Mouse (Mus musculus) hindbrain, embryonic 12.5 days (tissue): ENCODE results near the gene Ltbp4. TPM values are rescaled to one million over a fixed set of nuclear protein-coding genes. Genes with fewer than 3 reads are reported as not detected.

Experiments
- ATAC-seq: fragments of 200-750 bp; cut with Nextera tagmentation; 2 replicates; pipeline ENCODE4 v1.8.0; 2017; ENCODE audit warnings: moderate TSS enrichment; ENCODE audit not compliant: low FRiP score
- H3K27ac ChIP-seq: fragments of 300-500 bp; sonication (generic); 2 replicates; pipeline ENCODE4 v1.5.1; 2016; ENCODE audit warnings: mild to moderate bottlenecking
- H3K27me3 ChIP-seq: fragments of 300-500 bp; sonication (generic); 2 replicates; pipeline ENCODE4 v1.6.1; 2016; ENCODE audit warnings: mild to moderate bottlenecking
- H3K36me3 ChIP-seq: fragments of 300-500 bp; sonication (generic); 2 replicates; pipeline ENCODE4 v1.6.1; 2016; ENCODE audit warnings: mild to moderate bottlenecking
- H3K4me1 ChIP-seq: fragments of 300-500 bp; sonication (generic); 2 replicates; pipeline ENCODE4 v1.6.1; 2016
- H3K4me2 ChIP-seq: fragments of 300-500 bp; sonication (generic); replicated peaks from 2 replicates; pipeline ENCODE4 v1.6.1; 2016; ENCODE audit warnings: mild to moderate bottlenecking
- H3K4me3 ChIP-seq: fragments of 300-500 bp; sonication (generic); 2 replicates; pipeline ENCODE4 v1.5.1; 2016; ENCODE audit warnings: mild to moderate bottlenecking
- H3K9ac ChIP-seq: fragments of 300-500 bp; sonication (generic); 2 replicates; pipeline ENCODE4 v1.6.1; 2016; ENCODE audit warnings: mild to moderate bottlenecking, moderate library complexity
- H3K9me3 ChIP-seq: fragments of 300-500 bp; sonication (generic); replicated peaks from 2 replicates; pipeline ENCODE4 v1.6.1; 2016; ENCODE audit warnings: mild to moderate bottlenecking
- WGBS: fragments of 180-500 bp; shearing (Covaris S2); methylation state at CpG from one replicate; pipeline ENCODE4 v1.1.7; 2016; 5-methylcytosine and 5-hydroxymethylcytosine counted together
- polyA plus RNA-seq: library from polyadenylated mRNA; unstranded; fragments of >200 nt; fragmentation: Nextera tagmentation; extraction: Ambion mirVana; gene quantifications from 2 replicates; pipeline ENCODE4 v1.2.1, GENCODE M21; 2016

The Ltbp4 gene
- polyA plus RNA-seq, 1 experiment from 2014 or later: 8.7 TPM

DNA sequence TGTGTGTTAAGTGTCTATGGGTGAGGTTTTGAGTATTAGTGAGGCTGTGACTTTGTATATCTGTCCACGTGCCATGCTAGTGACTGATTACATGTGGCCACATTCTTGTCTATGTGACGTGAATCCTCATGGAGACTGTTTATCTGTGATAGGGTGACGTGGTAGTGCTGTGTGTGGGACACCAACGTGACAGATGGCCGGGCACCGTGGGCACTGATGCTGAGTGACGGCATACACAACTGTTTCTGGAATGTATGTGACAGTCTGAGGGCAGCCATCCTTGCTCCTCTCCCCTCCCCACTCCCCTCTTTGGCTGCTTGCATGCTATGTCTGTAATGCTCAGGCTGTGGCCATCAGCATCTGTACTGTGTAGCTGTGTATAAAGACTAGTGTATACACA is 76.6 kb downstream of the Ltbp4 start:
- Histone ChIP-seq H3K36me3 (peaks cover 38% of the 10 kb centered on the region), H3K27me3 (no peaks in the 10 kb centered on the region), H3K4me2 (peak overlapping the region; percentile 90), H3K9ac (0 out of 2 replicates have a peak overlapping the region, but pooled peaks have one; percentile 96), H3K27ac (no peak overlapping the region; the same call in 1 of the 2 replicates), H3K4me3 (peak overlapping the region; percentile 90), H3K4me1 (peaks cover 43% of the 10 kb centered on the region), H3K9me3 (no peaks in the 10 kb centered on the region)
- 46% methylated on average over 7 of the region's 7 CpGs for WGBS
- no peak for ATAC-seq

GRCm38 (mm10) chr7:27259771-27260170 is 77.7 kb downstream of the Ltbp4 start:
- Histone ChIP-seq H3K4me2 (peak overlapping the region; percentile 90), H3K4me1 (peaks cover 43% of the 10 kb centered on the region), H3K36me3 (peaks cover 28% of the 10 kb centered on the region), H3K27me3 (no peaks in the 10 kb centered on the region), H3K9me3 (no peaks in the 10 kb centered on the region), H3K9ac (peak overlapping the region; percentile 96), H3K4me3 (peak overlapping the region; percentile 90), H3K27ac (peak overlapping the region; percentile 96)
- ATAC-seq: no peak
- WGBS: 25% methylated on average over 5 of the region's 5 CpGs

DNA sequence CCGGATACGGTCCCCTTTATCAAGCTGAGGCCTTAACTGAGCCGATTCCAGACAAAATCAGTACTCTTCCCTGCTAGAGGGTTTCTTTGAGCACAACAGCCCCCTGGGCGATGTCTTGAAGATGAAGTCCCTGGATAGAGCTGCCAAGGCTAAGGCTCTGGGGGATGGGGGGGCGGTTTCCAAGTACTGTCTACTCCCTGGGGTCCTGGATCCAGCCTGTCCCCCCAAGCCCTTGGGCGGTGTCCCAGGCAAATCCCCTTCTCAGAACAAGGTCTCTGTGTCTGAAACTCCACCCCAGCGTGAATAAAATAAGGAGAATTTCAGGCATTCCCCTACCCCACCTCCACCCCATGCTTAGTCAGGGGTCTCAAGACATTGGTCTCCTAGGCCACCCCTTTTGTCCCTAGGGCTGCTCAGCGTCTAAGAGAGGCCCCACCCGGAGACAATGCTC is 78.2 kb downstream of the Ltbp4 start:
- peak overlapping the region; percentile 96 for H3K27ac ChIP-seq
- peaks cover 25% of the 10 kb centered on the region for H3K36me3 ChIP-seq
- no peak for ATAC-seq
- H3K4me1 ChIP-seq: peaks cover 43% of the 10 kb centered on the region
- H3K9me3 ChIP-seq: no peaks in the 10 kb centered on the region
- H3K4me3 ChIP-seq: peak overlapping the region; percentile 90
- peak overlapping the region; percentile 90 for H3K4me2 ChIP-seq
- WGBS: 2% methylated on average over 9 of the region's 9 CpGs
- peak overlapping the region; percentile 96 for H3K9ac ChIP-seq
- no peaks in the 10 kb centered on the region for H3K27me3 ChIP-seq

GRCm38 (mm10) chr7:27258205-27258899 is 79.1 kb downstream of the Ltbp4 start, which contains the start of gene Numbl:
Numbl (plus strand) TSS chr7:27258433.
- H3K9ac ChIP-seq: peak within 1 kb of the TSS; percentile 96
- peak; percentile 83 for ATAC-seq
- no peaks in the 10 kb centered on the region for H3K9me3 ChIP-seq
- WGBS: under 1% methylated on average over 41 of the region's 47 CpGs
- H3K27me3 ChIP-seq: no peaks in the 10 kb centered on the region
- peak within 1 kb of the TSS; percentile 96 for H3K27ac ChIP-seq
- H3K4me3 ChIP-seq: peak within 1 kb of the TSS; percentile 90
- H3K36me3 ChIP-seq: peaks cover 19% of the 10 kb centered on the region
- peak within 1 kb of the TSS; percentile 90 for H3K4me2 ChIP-seq
- peaks cover 43% of the 10 kb centered on the region for H3K4me1 ChIP-seq

DNA sequence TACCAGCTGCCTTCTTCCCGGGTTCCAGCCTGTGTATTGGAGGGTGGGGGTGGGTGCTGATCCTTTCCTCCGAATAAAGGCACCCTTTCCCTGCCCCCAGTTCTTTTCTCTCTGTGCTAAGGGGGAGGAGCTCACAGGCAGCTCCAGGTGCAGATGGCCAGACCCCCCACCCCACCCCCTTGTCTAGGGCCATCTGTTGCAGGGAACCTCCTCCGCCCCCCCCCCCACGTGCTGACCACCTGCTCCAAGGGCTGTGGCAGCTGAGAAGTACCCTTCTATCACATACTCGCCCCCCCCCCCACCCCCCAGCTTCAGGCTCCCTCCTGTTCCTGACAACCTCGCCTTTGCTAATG is 79.7 kb downstream of the Ltbp4 start:
- peaks cover 17% of the 10 kb centered on the region for H3K36me3 ChIP-seq
- H3K9ac ChIP-seq: peak overlapping the region; percentile 96
- 0% methylated on average over 6 of the region's 6 CpGs for WGBS
- ATAC-seq: peak; percentile 21; the same call in 1 of the 2 replicates
- H3K27ac ChIP-seq: peak overlapping the region; percentile 96
- H3K4me2 ChIP-seq: peak overlapping the region; percentile 90
- peaks cover 43% of the 10 kb centered on the region for H3K4me1 ChIP-seq
- H3K4me3 ChIP-seq: peak overlapping the region; percentile 90
- no peaks in the 10 kb centered on the region for H3K9me3 ChIP-seq
- no peaks in the 10 kb centered on the region for H3K27me3 ChIP-seq

GRCm38 (mm10) chr7:27257046-27257851 is 80.2 kb downstream of the Ltbp4 start:
- peak overlapping the region; percentile 96 for H3K27ac ChIP-seq
- peak; percentile 11; the same call in 1 of the 2 replicates for ATAC-seq
- H3K4me3 ChIP-seq: peak overlapping the region; percentile 90
- peaks cover 12% of the 10 kb centered on the region for H3K36me3 ChIP-seq
- peaks cover 43% of the 10 kb centered on the region for H3K4me1 ChIP-seq
- peak overlapping the region; percentile 96 for H3K9ac ChIP-seq
- H3K27me3 ChIP-seq: no peaks in the 10 kb centered on the region
- peak overlapping the region; percentile 90 for H3K4me2 ChIP-seq
- no peaks in the 10 kb centered on the region for H3K9me3 ChIP-seq
- 12% methylated on average over 27 of the region's 27 CpGs for WGBS

DNA sequence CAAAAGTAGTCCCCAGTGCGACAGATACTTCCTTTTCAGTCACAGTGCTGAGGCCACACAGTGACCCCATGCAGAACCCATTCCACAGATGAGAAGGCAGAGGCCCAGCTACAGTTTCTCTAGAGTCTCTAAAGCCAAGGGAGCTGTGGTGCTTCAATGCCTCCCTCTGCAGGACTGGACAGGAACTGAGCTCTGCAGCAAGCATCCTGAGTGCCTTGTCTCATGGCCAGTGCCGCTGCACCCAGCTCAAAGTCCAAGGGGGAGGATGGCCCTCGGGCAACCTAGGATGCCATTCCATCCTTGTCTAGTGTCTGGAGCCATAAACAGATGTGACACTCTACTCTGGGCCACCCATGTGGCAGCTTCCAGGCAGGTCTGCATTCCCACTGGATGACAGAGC is 81.8 kb downstream of the Ltbp4 start:
- H3K4me2 ChIP-seq: no peak overlapping the region
- H3K9me3 ChIP-seq: no peaks in the 10 kb centered on the region
- no peak overlapping the region for H3K9ac ChIP-seq
- no peak overlapping the region for H3K4me3 ChIP-seq
- peaks cover 29% of the 10 kb centered on the region for H3K4me1 ChIP-seq
- H3K36me3 ChIP-seq: peaks cover 16% of the 10 kb centered on the region
- no peaks in the 10 kb centered on the region for H3K27me3 ChIP-seq
- no peak for ATAC-seq
- no peak overlapping the region for H3K27ac ChIP-seq
- WGBS: 72% methylated on average over 3 of the region's 3 CpGs

Other genes with a start within 250 kb of the Ltbp4 start
- not detected in 2 replicates for gene Cyp2f2, start 217.8 kb downstream of the Ltbp4 start, polyA plus RNA-seq
- gene Cyp2t4, start 184.0 kb downstream of the Ltbp4 start, polyA plus RNA-seq: 0.13 and 0.18 TPM in 2 replicates
- 95.0 and 102 TPM in 2 replicates for gene Egln2, start 170.9 kb downstream of the Ltbp4 start, polyA plus RNA-seq
- 86.6 and 101 TPM in 2 replicates for gene Rab4b, start 158.8 kb downstream of the Ltbp4 start, polyA plus RNA-seq
- gene Gm21983, start 156.6 kb downstream of the Ltbp4 start, polyA plus RNA-seq: 0.85 and 1.9 TPM in 2 replicates
- 20.0 and 25.6 TPM in 2 replicates for gene Mia, start 156.5 kb downstream of the Ltbp4 start, polyA plus RNA-seq
- 3.2 and 3.9 TPM in 2 replicates for gene BC024978, start 141.9 kb downstream of the Ltbp4 start, polyA plus RNA-seq
- 233 and 254 TPM in 2 replicates for gene Snrpa, start 141.4 kb downstream of the Ltbp4 start, polyA plus RNA-seq
- 10.2 and 10.7 TPM in 2 replicates for gene Itpkc, start 109.0 kb downstream of the Ltbp4 start, polyA plus RNA-seq
- gene Coq8b, start 104.7 kb downstream of the Ltbp4 start, polyA plus RNA-seq: 23.2 and 24.3 TPM in 2 replicates
- gene Numbl, start 79.3 kb downstream of the Ltbp4 start, polyA plus RNA-seq: 60.2 and 63.0 TPM in 2 replicates
- gene Shkbp1, start 18.3 kb upstream of the Ltbp4 start, polyA plus RNA-seq: 72.4 and 76.2 TPM in 2 replicates
- 0.43 and 0.59 TPM in 2 replicates for gene Gm20479, start 19.7 kb upstream of the Ltbp4 start, polyA plus RNA-seq
- gene Sptbn4, start 110.0 kb upstream of the Ltbp4 start, polyA plus RNA-seq: 0.90 and 1.1 TPM in 2 replicates
- gene Blvrb, start 110.3 kb upstream of the Ltbp4 start, polyA plus RNA-seq: 26.6 and 27.3 TPM in 2 replicates
- gene Sertad3, start 136.1 kb upstream of the Ltbp4 start, polyA plus RNA-seq: 20.8 and 22.3 TPM in 2 replicates
- gene Sertad1, start 149.2 kb upstream of the Ltbp4 start, polyA plus RNA-seq: 17.5 TPM in 2 replicates
- gene Prx, start 161.6 kb upstream of the Ltbp4 start, polyA plus RNA-seq: 2.5 and 3.5 TPM in 2 replicates
- gene Hipk4, start 185.6 kb upstream of the Ltbp4 start, polyA plus RNA-seq: 0.36 and 0.66 TPM in 2 replicates
- gene Pld3, start 215.5 kb upstream of the Ltbp4 start, polyA plus RNA-seq: 93.9 and 104 TPM in 2 replicates
- gene 2310022A10Rik, start 215.5 kb upstream of the Ltbp4 start, polyA plus RNA-seq: 35.0 and 35.4 TPM in 2 replicates